Mouse (Mus musculus) ES-Bruce4 (cell line): Measurements from ENCODE around the gene Dhtkd1.

Experiments
- CTCF ChIP-seq: IDR thresholded peaks from one replicate; pipeline ENCODE4 v1.8.1; 2011; ENCODE audit warnings: low read depth, low read length
- EP300 ChIP-seq: IDR thresholded peaks from 2 replicates; pipeline ENCODE4 v1.6.1; 2011; ENCODE audit warnings: low read depth, low read length; ENCODE audit not compliant: insufficient read depth
- POLR2A ChIP-seq: IDR thresholded peaks from one replicate; pipeline ENCODE4 v1.8.1; 2011; ENCODE audit warnings: low read length; ENCODE audit not compliant: insufficient read depth

DNA sequence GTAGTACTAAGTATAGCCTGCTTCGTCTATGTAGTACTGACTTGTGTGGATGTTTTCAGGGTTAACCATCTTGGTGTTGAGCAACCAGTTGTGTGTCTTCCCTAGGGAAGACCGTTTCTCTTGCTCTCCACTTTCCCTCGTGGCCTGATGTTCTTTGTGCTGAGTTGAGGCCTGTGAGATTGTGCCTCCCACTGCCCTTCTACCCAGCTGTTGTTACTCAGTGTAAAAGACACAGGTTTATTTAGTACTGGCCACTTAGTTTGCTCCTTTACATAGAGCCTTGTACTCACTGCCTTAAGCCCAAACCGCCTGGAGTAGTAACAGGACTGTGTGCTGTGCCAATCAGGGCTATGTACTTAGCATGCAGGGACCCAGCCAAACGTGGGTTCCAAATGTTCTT, 90.7 kb downstream of the Dhtkd1 start:
- no peak for TF ChIP-seq CTCF
- TF ChIP-seq POLR2A = no peak
- no peak for TF ChIP-seq EP300
